Mouse (Mus musculus) large intestine, adult 2 months (tissue): ENCODE measurements at regions not wholly inside any gene's neighbourhood (a gene's known extent, or its start where the extent isn't known, plus 50 kb on each side); places are given as distances from the start of the nearest gene placed in this dataset.

ENCODE experiments used
- DNase-seq: peaks from one replicate; pipeline ENCODE4 v3.0.0-alpha.2; 2012; ENCODE audit warnings: low read depth, low spot score
- WGBS: fragments of 180-500 bp; shearing (Covaris S2); methylation state at CpG from one replicate; pipeline ENCODE4 v1.1.7; 2018; 5-methylcytosine and 5-hydroxymethylcytosine counted together

DNA sequence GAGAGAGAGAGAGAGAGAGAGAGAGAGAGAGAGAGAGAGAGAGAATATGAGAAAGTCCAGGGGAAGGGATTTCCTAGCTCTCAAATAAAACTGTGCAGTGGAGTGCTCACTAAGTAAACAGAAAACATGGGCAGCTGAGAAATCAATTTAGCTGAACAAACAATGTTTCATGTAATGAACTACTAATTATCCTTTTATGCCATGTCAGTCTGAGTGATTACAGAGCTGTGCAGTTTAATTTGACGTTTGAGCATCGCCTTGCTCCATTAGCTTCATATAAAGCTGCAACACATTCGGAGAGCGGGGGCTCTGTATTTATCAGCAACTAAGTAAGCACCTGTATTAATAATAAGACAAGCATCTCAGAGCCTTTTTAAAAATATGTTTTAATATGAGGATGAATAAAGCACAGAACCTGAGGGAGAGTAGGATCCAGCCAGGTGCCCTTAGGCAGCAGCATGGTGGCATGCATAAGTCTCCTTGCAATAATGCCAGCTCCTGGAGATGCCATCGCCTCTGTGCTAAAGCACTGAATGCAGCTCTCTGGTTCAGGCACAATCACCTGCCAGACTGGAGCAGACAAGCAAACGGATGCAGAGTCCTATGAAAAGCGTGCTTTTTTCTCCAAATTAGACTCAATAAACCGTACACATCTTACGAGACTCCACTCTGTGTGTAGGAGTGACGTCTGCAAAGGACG is 289.5 kb upstream of the Atp11b start:
- 67% methylated on average over 11 of the region's 11 CpGs for WGBS
- no peak for DNase-seq

DNA sequence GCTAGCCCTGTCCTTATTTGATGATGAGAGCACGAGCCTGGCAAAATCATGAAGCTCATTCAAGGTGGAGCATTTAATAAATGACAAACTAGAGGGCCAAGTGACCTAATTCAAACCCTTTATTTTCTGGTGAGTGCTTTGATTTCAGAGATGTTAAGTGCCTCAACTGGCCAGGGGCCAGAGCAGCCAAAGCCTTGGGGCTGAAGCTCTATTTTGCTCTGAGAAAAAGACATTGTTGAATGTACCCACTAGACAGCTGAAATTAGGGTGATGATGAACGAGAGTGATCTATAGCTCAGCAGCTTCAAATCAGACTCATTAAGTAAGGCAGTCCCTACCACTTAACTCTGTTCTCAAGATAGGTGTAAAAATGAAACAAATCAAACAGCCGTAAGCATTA is 287.9 kb upstream of the Atp11b start:
- no peak for DNase-seq
- WGBS, result 75% methylated on average over 3 of the region's 3 CpGs

DNA sequence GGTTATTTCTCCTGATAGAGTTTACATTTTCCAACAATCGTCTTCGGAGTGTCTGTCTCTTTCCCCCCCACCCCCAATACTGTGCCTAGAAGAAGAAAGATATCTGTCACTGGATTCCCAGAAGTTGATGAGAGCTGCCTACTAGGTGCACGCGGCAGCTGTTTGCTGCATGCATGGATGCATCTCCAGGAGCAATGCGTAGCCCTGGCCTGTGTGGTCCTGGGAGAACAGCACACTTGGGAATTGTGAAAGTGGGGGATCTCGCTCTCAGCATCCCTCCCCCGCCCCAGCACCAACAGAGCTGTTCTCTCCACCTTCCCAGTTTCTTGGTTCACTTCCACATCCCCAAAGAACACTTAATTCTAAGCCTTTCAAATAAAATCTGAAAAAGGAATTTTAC is 280.6 kb upstream of the Atp11b start:
- 94% methylated on average over 7 of the region's 7 CpGs for WGBS
- no peak for DNase-seq

DNA sequence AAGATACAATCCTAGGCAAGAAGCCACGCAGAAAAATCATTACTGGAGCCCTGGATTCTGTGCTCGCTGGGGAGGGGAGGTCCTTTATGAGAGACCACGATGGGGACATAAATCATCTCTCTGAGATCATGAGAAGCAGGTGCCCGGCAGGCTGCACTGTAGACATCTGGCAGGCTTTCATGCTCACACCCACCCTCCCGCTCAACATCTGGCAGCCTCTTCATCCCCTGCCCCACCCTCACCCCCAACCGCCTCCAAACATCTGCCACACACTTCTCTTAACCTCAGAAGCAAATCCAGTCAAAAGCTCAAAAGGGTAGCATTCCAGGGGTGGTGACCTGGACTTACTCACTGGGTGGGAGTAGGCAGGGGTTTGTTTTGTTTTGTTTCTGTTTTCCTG is 279.5 kb upstream of the Atp11b start:
- 9% methylated on average over 6 of the region's 6 CpGs for WGBS
- no peak for DNase-seq

DNA sequence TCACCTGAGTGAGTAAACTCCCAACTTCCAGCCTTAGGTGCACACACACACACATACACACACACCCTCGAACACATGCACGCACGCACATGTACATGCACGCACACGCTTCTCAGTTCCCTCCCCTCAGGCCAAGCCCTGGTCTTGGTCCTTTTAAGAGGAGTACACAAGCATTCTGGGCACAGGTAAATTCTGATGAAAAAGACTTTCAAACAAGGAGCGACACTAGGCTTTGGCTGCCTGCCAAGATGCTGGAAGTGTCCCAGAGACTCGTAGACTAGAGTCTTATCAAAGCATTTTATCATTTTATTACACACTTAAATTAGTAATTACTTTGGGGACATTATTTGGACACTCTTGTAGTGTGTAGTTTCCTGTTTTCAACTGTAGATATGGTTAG is 278.6 kb upstream of the Atp11b start:
- 24% methylated on average over 7 of the region's 7 CpGs for WGBS
- DNase-seq, result peak; percentile 39

DNA sequence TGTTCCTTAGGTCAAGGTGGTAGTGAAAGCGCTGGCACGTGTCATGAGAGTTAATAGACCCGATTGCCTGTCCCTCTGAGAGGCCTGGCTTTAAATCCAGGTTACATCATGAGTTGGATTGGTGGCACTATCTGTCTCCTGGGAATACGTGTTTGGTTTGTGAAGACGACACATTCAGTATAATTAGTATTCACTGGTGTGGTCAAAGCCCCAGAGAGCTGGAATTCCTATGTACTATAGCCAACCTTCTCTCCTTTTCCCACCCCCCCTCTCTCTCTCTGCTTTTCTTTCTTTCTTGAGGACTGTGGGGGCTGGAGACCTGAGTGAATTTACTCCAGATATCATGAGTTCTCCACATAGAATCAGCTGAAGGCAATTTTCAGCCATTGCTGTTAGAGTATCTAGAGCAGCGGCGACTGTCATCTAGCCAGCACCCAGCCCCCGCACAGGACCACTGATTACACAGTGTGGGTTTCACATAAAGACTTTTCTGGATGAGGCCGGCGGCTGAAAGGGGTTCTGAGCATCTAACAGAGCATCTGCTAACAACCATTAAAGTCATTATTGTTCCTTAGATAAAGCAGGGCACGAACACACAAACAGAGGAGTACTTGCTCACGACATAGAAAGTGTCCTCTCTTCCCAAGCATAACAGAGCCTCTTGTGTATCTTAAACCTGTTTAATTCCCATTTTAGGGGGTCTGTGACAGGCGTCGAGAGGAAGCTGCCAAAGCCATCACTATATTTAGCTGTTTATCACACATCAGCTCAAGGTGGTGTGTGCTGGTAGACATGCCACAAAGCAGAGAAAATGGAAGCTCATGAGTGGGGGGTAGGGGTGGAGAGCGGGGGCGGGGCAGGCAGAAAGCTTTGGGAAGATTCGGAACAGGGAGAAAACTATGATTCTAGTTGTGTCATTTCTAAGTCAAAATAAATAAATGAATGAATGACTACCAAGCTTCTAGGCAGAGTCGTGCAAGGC is 272.9 kb upstream of the Atp11b start:
- no peak for DNase-seq
- WGBS, result 65% methylated on average over 18 of the region's 18 CpGs

DNA sequence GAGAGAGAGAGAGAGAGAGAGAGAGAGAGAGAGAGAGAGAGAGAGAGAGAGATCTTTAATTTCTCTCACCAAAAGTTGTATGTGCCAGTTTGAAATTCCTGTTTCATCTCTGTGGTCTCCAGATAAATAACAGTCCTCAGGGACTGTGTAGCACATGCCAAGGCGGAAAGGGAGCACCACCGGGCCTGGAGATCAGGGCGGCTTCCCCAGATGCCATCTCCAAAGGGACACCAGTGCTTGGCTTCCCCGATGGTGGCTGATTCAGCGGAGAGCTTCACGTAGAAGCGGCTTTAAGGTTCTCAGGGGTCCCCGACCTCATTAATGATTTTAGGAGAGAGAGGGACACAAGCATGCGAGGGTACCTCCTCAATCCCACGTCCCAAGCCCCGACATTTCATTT is 272.1 kb upstream of the Atp11b start:
- WGBS, result 37% methylated on average over 11 of the region's 11 CpGs
- DNase-seq, result no peak

DNA sequence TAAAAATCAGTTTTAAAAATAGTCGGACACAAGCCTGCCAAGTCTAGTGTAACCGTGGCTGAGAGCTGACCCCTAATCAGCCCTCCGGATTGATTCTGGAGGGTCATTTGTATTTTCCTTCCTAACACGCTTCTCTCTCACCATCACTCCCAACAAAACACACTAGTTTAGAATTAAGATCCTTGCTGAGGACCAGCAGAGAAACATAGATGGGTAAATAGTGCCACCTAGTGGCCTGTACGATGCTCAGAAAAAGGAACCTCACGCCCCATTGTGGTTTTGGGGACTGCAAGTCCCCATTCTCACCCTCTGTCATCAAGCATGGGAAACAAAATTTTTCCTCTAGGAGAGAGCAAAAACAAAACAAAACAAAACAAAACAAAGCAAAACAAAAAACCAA is 271.6 kb upstream of the Atp11b start:
- no peak for DNase-seq
- WGBS, result 6% methylated on average over 6 of the region's 6 CpGs

DNA sequence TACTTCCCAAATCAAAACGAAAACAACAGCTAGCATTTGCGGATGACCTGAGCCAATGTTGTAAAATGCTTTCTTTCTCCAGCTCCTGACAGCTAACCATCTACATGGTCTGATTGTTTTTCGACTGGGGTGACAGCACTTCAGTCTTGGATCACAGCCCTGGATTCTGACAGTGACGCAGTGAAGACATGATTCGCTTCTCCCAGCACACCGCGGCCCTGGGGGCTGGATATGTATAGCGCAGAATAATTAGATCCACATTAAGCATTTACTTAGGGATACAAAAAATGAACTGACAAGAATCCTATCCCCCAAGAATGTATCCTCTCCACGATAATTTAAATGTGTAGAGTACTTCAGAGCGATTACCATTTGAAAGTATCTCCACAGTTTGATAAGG is 271.1 kb upstream of the Atp11b start:
- WGBS, result 69% methylated on average over 10 of the region's 10 CpGs

DNA sequence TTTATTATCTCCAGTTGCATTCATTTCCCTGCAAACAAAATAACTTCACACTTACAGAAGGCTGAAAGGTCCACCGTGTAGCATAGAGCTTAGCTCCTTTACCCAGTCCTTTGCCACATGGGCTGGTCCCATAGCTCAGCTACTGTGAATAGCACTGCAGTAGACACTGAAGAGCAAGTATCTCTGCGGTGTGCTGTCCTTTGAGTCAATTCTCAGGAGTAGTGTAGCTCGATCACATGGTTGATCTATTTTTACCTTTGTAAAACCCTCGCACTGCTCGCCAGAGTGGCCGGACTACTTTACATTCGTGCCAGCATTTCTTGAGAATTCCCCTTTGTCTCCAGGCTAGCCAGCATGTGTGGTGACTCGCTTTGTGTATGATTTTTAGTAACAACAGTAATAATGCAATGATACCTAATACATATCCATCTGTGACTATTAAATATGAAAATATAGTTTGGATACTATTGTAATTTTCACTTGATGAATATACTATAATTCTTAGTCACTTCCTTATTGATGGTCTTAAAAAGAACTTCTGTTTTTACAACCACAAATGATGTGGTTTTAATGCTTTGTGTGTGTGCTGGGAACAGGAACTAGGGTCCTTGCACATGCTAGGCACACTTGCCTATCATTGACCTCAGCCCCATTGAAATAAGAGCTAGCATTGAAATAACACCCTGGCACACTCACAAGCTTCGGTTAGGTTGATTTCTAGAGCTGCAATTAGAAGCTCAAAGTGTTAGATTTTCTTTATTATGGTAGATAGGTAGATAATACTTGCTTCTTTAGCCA is 257.7 kb upstream of the Atp11b start:
- 74% methylated on average over 9 of the region's 9 CpGs for WGBS
- DNase-seq, result no peak

More for the DNA sequence above, 271.1 kb upstream of the Atp11b start:
- DNase-seq, result no peak

DNA sequence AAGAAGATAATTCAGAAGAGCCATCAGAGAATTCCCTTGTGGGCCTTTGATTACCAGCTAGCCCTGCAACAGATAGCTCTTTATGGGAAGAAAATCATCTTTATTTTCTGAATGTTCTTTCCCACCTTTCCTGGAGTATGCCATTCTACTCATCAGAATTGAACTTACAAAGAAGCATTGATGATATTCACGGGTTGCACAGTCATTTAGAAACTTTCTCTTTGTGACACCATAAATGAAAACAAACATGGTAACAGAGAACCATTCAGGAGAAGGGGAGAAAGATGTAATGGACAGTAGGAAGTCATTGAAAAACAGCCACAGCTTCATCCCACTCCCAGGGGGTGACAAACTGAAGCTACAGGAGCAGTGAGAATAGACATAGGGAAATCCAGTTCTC is 243.6 kb upstream of the Atp11b start:
- 39% methylated on average over 1 of the region's 1 CpGs for WGBS
- DNase-seq, result no peak

DNA sequence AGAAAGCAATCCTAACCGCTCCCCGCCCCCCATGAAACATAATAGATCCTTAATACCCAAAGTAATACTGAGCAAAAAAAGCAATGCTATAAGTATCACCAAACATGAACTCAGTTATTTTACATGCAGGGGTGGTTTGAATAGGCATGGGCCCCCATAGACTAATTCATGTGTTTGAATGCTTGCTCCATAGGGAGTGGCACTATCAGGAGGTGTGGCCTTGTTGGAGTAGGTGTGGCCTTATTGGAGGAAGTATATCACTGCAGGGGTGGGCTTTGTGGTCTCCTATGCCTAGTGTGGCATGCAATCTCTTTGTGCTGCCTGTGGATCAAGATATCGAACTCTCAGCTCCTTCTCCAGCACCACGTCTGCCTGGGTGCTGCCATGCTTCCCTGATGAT is 237.4 kb upstream of the Atp11b start:
- 86% methylated on average over 4 of the region's 4 CpGs for WGBS
- DNase-seq, result no peak

DNA sequence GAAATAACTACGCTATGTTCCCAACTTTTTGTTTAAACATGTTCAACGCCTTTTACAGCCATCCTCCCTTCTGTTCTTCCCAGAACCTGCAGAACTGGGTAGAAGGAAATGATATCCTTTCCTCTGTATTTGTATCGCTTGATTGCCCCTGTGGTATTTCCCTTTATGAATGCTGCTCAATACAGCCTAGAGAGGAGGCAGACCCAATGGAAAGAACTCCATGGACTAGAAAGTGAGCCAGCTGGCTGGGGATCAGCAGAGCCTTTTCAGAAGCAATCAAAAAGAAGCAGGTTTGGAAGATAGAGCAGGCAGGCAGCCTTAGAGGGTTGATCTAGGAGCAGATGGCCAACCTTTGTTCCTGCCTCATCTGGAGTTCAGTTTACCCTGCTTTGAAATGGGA is 233.8 kb upstream of the Atp11b start:
- no peak for DNase-seq
- WGBS, result 64% methylated on average over 3 of the region's 3 CpGs

DNA sequence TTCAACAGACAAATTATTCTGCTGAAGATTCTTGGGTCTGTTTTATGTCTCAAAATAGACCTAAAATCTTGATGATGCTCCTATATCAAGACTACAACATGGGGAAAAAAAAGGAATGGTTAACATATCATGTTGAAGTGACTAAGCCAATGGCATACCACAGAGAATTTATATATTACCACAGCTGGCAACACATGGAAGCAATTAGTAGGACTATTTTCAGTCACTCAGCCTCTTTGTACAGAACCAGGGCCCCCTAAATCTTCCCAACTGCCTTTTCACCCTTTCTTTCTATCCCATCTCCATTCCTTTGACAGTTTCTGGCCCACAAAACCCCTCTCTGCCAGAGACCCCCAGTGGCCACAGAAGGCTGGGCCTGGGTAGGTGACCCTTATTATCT is 206.2 kb upstream of the Atp11b start:
- no peak for DNase-seq

DNA sequence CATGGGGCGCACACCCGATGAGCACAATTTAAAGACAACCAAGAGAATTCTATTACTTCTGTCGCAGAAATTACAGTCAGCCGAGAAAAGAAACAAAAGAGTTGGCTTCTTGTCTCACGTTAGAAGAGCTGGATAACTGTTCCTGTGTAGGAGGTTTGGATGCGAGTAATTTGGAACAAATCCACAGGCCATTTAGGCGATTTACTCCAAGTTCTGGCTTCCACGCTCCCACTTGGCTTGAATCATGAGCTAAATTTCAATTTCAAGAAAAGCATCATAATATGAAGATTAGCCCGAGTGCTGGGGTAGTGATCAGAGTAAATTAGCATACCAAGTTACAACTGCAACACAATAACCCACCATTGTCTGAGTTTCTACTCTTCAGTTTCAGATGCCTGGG is 202.1 kb upstream of the Atp11b start:
- 83% methylated on average over 9 of the region's 9 CpGs for WGBS
- no peak for DNase-seq

DNA sequence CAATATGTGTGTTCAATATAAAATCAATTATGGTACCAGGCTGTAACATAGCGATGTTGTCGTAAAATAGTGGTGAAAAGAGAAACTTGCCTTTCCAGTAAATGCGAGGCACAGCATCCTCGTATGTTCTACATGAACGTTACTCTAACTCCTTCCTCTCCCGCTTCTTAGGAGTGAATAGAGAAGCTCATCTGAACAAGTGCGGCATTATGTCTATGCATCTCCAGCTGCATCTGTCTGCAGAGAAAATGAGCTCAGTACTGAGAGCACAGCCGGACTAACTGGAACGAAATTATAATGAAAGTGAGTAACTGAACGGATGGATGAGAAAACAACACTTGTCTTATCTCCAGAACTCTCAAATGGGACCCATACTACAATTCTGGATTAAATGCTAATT is 193.5 kb upstream of the Atp11b start:
- WGBS, result 90% methylated on average over 10 of the region's 10 CpGs
- no peak for DNase-seq

DNA sequence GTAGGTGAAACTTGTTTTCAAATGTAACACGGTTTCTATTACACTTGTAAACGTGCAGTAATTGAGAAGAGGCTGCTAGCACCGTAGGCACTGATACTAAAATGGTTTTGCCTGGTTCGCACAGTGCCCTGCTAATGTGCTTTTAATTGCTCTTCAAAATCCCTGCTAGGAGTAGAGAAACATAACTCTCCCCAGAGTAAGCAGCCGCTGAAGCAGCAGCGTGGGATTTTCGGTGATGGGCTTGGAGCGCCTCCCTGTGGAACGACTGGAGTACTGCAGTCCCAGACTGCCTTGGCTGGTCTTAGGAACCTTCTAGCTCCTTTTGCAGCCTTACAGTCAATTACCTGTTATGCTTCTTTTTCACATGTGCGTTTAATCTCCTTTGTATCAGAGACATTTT is 179.5 kb upstream of the Atp11b start:
- DNase-seq, result no peak
- 25% methylated on average over 10 of the region's 10 CpGs for WGBS
